Comparison of ENCODE assay signal across 17 mouse cellular contexts in genomic region chr11:40539776-40540175, GRCm38 (mm10).
DNase-seq lines count a peak whose midpoint lies in the region; ATAC-seq and TF ChIP-seq lines count a peak whose summit lies in the region.
"Had no signal": no experiment of that assay in that cellular context is flagged by ENCODE, and none has a peak within 500 bp of the region (broad histone marks: within the 10 kb centered on the region; RNA-seq: fewer than 3 reads in every experiment).

No protein-coding gene starts in this region.

- no peak overlapping the region for H3K4me2 ChIP-seq in kidney, embryonic 14.5 days (replicated peaks; ENCODE audit: low read depth, low read length)
- H3K4me2 ChIP-seq in embryonic facial prominence, embryonic 14.5 days (ENCODE audit: low read depth, low read length), result no peak overlapping the region
- H3K4me2 ChIP-seq in neural tube, embryonic 11.5 days (ENCODE audit: low read depth), result no peak overlapping the region
- H3K4me2 ChIP-seq: heart, embryonic 12.5 days; kidney, embryonic 15.5 days; limb, embryonic 13.5 days; liver, embryonic 15.5 days had no signal

- H3K36me3 ChIP-seq in kidney, embryonic 14.5 days (ENCODE audit: control insufficient read depth, insufficient read depth, low read length), result no peaks in the 10 kb centered on the region
- no peaks in the 10 kb centered on the region for H3K36me3 ChIP-seq in kidney, adult 2 months (ENCODE audit: control insufficient read depth, insufficient read depth, low read length)
- H3K36me3 ChIP-seq in embryonic facial prominence, embryonic 14.5 days (ENCODE audit: control insufficient read depth, insufficient read depth, low read length), result no peaks in the 10 kb centered on the region
- no peaks in the 10 kb centered on the region for H3K36me3 ChIP-seq in neural tube, embryonic 11.5 days (ENCODE audit: control insufficient read depth, insufficient read depth, low read length)
- H3K36me3 ChIP-seq: heart, embryonic 12.5 days; kidney, embryonic 15.5 days; limb, embryonic 13.5 days; liver, embryonic 15.5 days had no signal

- intact Hi-C loops in heart, postnatal 36 days (cut with DNase I), result no loop called here

- no peak overlapping the region for H3K27ac ChIP-seq in kidney, embryonic 14.5 days (ENCODE audit: low read depth, low read length)
- H3K27ac ChIP-seq in kidney, adult 2 months (ENCODE audit: insufficient read depth, low read depth, low read length), result no peak overlapping the region
- no peak overlapping the region for H3K27ac ChIP-seq in embryonic facial prominence, embryonic 14.5 days (replicated peaks; ENCODE audit: low read depth, low read length)
- 0 out of 2 replicates have a peak overlapping the region, but pooled peaks have one; percentile 29 for H3K27ac ChIP-seq in neural tube, embryonic 11.5 days (ENCODE audit: low read depth, low read length)
- H3K27ac ChIP-seq: kidney, embryonic 15.5 days; layer of hippocampus, adult 2 months; limb, embryonic 13.5 days; liver, embryonic 15.5 days had no signal

- no peaks in the 10 kb centered on the region for H3K27me3 ChIP-seq in kidney, embryonic 14.5 days (ENCODE audit: control insufficient read depth, insufficient read depth, low read length)
- H3K27me3 ChIP-seq in kidney, adult 2 months (replicated peaks; ENCODE audit: control insufficient read depth, insufficient read depth, low read length), result no peaks in the 10 kb centered on the region; the same call in 1 of the 2 replicates
- no peaks in the 10 kb centered on the region for H3K27me3 ChIP-seq in embryonic facial prominence, embryonic 14.5 days (replicated peaks; ENCODE audit: control insufficient read depth, insufficient read depth, low read length)
- no peaks in the 10 kb centered on the region for H3K27me3 ChIP-seq in neural tube, embryonic 11.5 days (ENCODE audit: control insufficient read depth, insufficient read depth, low read length)
- H3K27me3 ChIP-seq: heart, embryonic 12.5 days; kidney, embryonic 15.5 days; limb, embryonic 13.5 days; liver, embryonic 15.5 days had no signal

- ATAC-seq in kidney, embryonic 14.5 days (ENCODE audit: low FRiP score, low TSS enrichment), result peak; percentile 39; the same call in 1 of the 2 replicates
- ATAC-seq in embryonic facial prominence, embryonic 14.5 days (ENCODE audit: low read depth), result peak; percentile 41; the same call in 1 of the 2 replicates
- ATAC-seq in neural tube, embryonic 11.5 days (ENCODE audit: insufficient read depth, low FRiP score, low TSS enrichment), result peak; percentile 93
- no peak for ATAC-seq in megakaryocyte progenitor cell, adult 5-6 weeks (replicated peaks; ENCODE audit: poor library complexity)

- no peak for TF ChIP-seq CTCF in kidney, adult 2 months (conservative IDR thresholded peaks at IDR 0.05; ENCODE audit: insufficient read depth, insufficient read length, low read depth, low read length)
- no peak for TF ChIP-seq CTCF in brain, embryonic 14.5 days (IDR thresholded peaks at IDR 0.05; ENCODE audit: borderline replicate concordance, extremely low read depth, insufficient read depth, insufficient read length)

- no peak for DNase-seq in kidney, adult 2 months
- peak; percentile 27 for DNase-seq in brain, embryonic 14.5 days (ENCODE audit: low read depth)
- DNase-seq in embryonic facial prominence, embryonic 14.5 days (ENCODE audit: low spot score), result peak; percentile 24
- DNase-seq in neural tube, embryonic 11.5 days (ENCODE audit: low spot score), result peak; percentile 78
- no peak for DNase-seq in right cerebral cortex, postnatal 10 days (ENCODE audit: low spot score in 2 of 2)
- no peak for DNase-seq in heart, postnatal 36 days
- DNase-seq: cerebellum, adult 11-12 months; gastrocnemius, postnatal 10 days; lung, postnatal 10 days; right cerebral cortex, postnatal 4 days had no signal

- WGBS in kidney, embryonic 14.5 days, result 54% methylated on average over 11 of the region's 11 CpGs
- WGBS in kidney, adult 2 months, result 41% methylated on average over 11 of the region's 11 CpGs
- 74% methylated on average over 11 of the region's 11 CpGs for WGBS in embryonic facial prominence, embryonic 14.5 days
- WGBS in neural tube, embryonic 11.5 days, result 19% methylated on average over 11 of the region's 11 CpGs

- no peak overlapping the region for H3K9ac ChIP-seq in kidney, embryonic 14.5 days (ENCODE audit: low read depth, low read length)
- H3K9ac ChIP-seq in embryonic facial prominence, embryonic 14.5 days (ENCODE audit: low read depth, low read length), result no peak overlapping the region
- H3K9ac ChIP-seq in neural tube, embryonic 11.5 days (ENCODE audit: low read length), result no peak overlapping the region
- H3K9ac ChIP-seq: heart, embryonic 12.5 days; kidney, embryonic 15.5 days; limb, embryonic 13.5 days; liver, embryonic 15.5 days had no signal

- TF ChIP-seq POLR2A in kidney, adult 2 months (IDR thresholded peaks at IDR 0.05; ENCODE audit: low read depth, low read length), result no peak
- no peak for TF ChIP-seq POLR2A in brain, embryonic 14.5 days (IDR thresholded peaks at IDR 0.05; ENCODE audit: borderline replicate concordance, extremely low read depth, insufficient read depth, insufficient read length, poor library complexity, severe bottlenecking)

- no peaks in the 10 kb centered on the region for H3K9me3 ChIP-seq in kidney, embryonic 14.5 days (ENCODE audit: control insufficient read depth, low read length)
- H3K9me3 ChIP-seq in embryonic facial prominence, embryonic 14.5 days (ENCODE audit: control insufficient read depth, low read length), result no peaks in the 10 kb centered on the region
- no peaks in the 10 kb centered on the region for H3K9me3 ChIP-seq in neural tube, embryonic 11.5 days (ENCODE audit: control insufficient read depth, low read length)
- H3K9me3 ChIP-seq: heart, embryonic 12.5 days; kidney, embryonic 15.5 days; limb, embryonic 13.5 days; liver, embryonic 15.5 days had no signal

- H3K4me3 ChIP-seq in kidney, embryonic 14.5 days (ENCODE audit: low read length), result no peak overlapping the region
- H3K4me3 ChIP-seq in kidney, adult 2 months (ENCODE audit: insufficient read depth, low read depth, low read length), result no peak overlapping the region
- no peak overlapping the region for H3K4me3 ChIP-seq in embryonic facial prominence, embryonic 14.5 days (ENCODE audit: low read depth, low read length)
- H3K4me3 ChIP-seq in neural tube, embryonic 11.5 days (ENCODE audit: low read depth, low read length), result no peak overlapping the region
- H3K4me3 ChIP-seq: heart, embryonic 12.5 days; kidney, embryonic 15.5 days; layer of hippocampus, adult 2 months; limb, embryonic 13.5 days; liver, embryonic 15.5 days had no signal

- no peaks in the 10 kb centered on the region for H3K4me1 ChIP-seq in kidney, embryonic 14.5 days (ENCODE audit: control insufficient read depth, insufficient read depth, low read length)
- no peaks in the 10 kb centered on the region for H3K4me1 ChIP-seq in kidney, adult 2 months (ENCODE audit: control insufficient read depth, insufficient read depth, low read length)
- H3K4me1 ChIP-seq in embryonic facial prominence, embryonic 14.5 days (ENCODE audit: control insufficient read depth, insufficient read depth, low read length), result no peaks in the 10 kb centered on the region
- H3K4me1 ChIP-seq in neural tube, embryonic 11.5 days (ENCODE audit: control insufficient read depth, insufficient read depth, low read length), result no peaks in the 10 kb centered on the region
- H3K4me1 ChIP-seq: heart, embryonic 12.5 days; limb, embryonic 13.5 days; liver, embryonic 15.5 days had no signal

Comparison
In these comparisons a context has a peak if more than half of its experiments do, and no peak if none do; other contexts are left out.
1. DNase-seq: peak in brain, embryonic 14.5 days (single experiment), embryonic facial prominence, embryonic 14.5 days (single experiment) and neural tube, embryonic 11.5 days (single experiment); none in kidney, adult 2 months (single experiment), right cerebral cortex, postnatal 10 days (0 of 2) and heart, postnatal 36 days (0 of 2).